Mouse (Mus musculus): Measurements from ENCODE around the gene Gatad2b.

- TF ChIP-seq POLR2A (IDR thresholded peaks at IDR 0.05; ENCODE audit: low read depth, low read length): no peak
- no peak for TF ChIP-seq CTCF (IDR thresholded peaks at IDR 0.05; ENCODE audit: borderline replicate concordance, insufficient read depth, low read length)
Measured at GRCm38 (mm10) chr3:90367001-90367632, 74.1 kb downstream of the Gatad2b start.
